Mouse (Mus musculus): ENCODE measurements around the gene Usp33.

Gene Usp33

DNA sequence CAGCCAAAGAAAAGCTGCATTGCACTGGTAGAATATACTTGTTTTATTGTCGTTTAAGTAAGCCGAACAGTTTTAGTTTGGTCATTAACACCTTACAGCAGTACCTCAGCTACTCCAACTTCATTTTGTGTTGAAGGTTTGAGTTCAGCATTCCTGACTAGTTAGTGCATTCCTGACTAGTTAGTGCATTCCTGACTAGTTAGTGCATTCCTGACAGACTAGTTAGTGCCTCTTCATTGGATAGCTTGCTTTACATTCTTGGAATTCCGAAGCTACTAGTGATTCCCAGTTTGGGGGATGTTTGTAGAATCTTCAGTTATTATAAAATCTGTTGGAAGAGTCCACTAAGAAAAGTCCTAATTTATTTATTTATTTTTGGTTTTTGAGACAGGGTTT lies 56.4 kb downstream of the Usp33 start:
- no peak for DNase-seq

DNA sequence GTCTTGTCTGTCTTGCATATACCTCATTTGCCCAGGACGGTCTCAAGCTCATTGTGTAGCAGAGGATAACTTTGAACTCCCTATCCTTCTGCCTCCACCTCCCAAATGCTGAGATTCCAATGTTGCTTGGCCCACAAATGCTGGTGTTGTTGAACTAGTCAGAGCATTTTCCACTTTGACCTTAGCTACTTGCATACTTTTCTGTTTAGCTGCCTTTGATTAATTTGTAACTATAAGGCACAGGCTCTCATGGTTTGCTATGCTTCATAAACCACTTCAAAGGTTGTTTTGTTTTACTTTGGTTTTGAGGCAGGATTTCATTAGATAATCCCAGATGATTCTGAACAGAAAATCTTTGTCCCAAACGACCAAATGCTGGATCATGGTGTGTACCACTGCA lies 57.5 kb downstream of the Usp33 start:
- DNase-seq: no peak

DNA sequence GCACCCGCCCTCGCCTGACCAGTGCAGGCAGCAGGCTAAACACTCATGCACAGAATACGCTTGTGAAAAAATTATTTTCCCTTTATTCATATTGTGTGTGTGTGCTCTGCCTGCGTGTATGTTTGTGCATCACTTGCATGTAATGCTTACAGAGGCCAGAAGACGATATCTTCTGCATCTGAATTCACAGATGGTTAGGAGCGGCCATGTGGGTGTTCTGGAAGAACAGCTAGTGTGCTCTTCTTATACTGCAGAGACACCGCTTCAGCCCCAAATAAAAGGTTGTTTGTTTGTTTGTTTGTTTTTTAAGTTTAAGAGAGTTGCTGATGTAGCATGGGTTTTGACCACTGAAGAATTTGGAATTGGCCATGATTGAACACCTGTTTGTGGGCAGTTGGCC lies 59.1 kb downstream of the Usp33 start:
- no peak for DNase-seq

DNA sequence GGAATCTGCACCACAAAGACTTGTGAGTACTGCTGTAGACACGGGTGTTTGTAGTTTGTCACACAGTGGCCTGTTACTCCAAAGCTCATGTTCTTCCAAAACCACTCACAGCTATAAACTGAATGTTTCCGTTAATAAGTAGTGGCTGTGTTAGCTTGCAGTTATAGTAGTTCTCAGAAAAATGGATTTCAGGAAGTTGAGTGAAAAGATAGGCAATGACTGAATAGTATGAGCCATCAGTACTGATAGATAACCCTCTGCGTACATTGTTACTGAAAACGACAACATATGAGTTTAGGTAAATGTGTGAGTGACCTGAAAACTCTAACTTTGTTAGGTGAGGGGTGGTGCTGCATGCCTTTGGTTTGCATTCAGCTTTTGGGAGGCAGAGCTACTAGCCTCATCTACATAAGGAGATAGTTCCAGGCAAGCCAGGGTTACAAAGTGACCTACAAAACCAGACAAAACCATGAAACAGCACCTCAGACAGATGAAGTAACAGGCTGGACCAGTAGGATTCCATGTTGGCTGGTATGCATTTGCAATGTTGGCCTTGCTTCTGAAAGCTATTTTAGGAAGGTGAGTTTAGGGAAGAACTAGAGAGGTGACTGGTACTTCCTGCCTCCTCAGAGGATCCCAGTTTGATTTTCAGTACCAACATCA lies 59.8 kb downstream of the Usp33 start:
- DNase-seq: no peak

DNA sequence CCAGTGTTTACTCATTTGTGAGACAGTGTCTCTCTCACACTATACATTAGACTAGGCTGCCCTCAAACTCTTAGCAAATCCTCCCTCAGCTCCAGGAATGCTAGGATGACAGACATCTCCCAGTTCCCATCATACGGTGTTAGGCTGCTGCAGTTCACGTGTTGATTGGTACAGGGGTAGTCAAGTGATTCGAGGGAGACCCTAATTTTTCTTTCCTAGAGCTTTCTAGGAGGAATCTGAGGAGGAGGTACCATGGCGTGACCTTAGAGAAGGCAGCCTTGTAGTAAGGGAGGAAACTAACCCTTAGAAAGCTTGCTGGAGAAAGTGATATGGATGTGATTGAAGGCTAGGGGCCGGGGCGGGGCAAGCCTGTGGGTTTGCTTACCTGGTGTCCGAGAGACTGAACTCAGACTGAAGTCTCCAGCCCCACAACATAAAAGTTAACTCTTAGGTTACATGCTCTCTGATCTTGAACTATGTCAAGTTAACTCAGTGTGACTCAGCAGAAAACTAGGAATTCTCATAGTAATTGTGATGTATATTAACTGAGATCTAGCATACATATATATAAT lies 64.8 kb downstream of the Usp33 start:
- no peak for DNase-seq

DNA sequence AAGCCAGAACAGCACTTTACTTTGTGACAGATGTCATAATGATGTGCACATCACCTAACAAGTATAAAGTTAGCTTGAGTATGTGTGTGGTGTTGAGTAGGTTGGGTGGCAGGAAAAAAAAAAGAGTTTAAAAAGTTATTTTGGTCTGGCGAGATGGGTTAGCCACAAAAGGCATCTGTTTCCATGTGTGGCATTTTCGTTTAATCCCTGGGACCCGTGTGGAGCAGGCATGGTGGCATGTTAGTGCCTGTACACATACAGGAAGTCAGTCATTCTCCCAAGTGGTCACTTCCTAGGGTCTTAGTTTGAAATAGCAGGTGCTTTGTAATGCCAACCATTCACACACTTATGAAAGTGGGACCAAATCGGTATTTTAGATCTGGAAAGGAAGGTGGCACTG lies 66.1 kb downstream of the Usp33 start:
- DNase-seq: no peak

DNA sequence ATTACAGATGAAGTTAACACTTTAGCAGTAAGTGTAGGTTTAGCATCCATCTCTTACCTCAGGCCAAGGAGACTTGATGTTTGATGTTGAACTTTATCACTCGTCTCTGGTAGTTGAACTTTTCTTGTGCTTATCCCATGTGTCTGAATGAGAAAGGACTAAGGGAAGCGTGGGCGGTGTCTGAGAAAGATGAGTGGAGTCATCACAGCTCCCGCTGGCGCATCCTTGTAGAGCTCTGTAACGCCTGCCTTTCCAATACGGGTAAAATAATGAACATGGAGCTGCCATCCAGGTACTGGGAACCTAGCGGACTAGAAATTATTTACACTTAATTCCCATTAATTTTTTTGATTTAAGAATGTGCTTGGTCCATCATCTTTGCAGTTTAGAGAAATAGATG lies 82.6 kb downstream of the Usp33 start:
- DNase-seq: no peak

DNA sequence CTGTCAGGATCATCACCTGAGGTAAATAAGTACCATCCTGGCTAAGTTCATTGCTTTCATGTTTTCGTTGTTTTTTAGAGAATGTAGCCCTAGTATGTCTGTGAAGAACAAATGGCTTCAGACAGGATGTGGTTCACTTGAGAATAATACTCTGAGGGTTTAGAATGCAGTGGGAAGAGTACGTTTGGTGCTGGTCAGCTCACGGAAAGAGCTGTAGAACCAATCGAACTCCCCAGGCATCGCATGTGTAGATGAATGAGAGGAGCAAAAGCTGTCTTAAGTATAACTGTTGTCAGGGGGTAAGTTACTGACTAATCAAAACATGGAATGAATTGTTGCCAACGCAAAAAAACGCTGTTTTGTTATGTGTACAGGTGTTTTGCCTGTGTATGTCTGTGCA lies 86.4 kb downstream of the Usp33 start:
- DNase-seq: no peak

DNA sequence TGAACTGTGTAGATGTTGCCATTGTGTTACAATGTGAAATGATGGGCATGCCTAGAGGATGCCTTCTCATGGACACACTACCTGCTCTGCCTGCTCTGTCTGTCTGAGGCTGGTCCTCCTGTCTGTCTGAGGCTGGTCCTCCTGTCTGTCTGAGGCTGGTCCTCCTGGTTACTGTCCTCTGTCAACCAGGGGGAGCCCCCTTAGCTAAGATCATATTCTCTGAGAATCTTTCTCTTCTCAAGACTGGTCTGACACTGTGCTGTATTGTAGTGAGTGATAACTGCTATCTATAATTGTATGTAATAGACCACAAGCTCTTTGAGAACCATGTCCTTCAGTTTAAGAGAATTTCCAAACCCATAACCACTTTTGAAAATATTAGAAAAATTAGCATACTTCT lies 89.3 kb downstream of the Usp33 start:
- DNase-seq: no peak

DNA sequence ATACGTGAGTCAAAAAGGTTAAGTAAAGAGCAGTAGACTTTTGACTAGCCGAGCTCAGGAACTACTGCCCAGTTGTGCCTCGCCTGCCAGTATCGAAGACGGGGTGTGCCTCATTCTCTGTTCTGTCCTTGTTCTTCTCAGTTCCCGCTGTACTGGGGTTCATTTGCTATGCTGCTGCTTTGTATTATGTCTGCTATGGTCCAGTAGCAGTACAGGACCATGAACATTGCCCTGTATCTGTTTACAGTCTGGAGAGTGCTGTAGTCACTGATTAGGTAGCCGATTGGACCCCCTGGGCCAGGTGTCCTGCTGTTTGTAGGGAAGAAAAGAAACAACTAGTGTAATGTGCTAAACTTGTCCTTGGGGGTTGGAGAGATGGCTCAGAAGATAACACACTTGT lies 91.8 kb downstream of the Usp33 start:
- no peak for DNase-seq

DNA sequence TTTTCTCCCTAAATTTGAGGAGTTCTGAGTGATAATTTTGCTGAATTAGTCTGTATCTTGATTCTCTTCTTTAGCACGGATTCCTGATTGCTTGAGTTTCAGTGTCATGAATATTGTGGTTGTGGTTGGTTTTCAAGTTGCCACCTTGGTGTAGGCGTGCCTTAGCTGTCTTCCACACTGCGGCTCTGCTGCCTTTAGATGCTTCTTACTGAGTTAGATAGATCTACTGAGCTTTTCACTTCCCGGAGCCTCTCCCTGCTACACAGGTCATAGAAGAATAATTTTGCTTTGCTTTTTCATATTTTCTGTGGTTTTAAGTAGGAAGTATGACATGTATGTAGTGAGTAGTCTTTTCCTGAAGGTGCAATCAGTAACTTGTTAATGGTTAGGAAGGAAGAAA lies 96.5 kb downstream of the Usp33 start:
- DNase-seq: no peak

Measured in cerebellum, adult 11-12 months (tissue).